In the genomic region with DNA sequence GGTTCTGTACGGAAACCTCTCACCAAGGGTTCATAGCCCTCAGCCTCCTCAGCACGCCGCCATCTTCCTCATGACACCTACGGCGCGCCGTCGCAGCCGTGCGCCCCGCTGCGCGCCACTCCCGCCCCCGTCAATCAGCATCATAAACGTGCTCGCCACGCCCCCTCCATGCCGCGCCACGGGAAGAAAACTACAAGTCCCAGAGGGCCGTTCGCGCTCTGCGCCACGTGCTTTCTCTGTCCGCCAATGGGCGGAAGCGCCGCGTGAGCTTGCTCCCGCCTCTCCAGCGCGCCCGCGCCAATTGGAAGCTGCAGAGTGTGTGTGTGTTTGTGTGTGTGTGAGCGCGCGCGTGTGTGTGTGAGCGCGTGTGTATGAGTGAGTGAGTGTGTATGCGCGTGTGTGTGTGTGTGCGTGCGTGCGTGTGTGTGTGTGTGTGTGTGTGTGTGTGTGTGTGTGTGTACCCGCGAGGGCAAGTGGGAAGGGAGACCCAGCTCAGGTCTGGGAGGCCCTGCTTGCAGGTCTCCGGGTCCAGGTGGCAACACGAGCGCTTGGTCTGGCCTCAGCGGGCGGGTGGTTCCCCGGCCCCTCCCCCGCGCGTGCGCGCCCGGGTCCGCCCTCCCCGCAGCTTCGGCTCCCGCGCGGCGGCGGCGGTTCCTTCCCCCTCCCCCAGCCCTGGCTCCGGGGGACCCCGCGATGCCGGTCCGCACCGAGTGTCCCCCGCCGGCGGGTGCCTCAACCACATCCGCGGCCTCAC, we compare ENCODE assay signal across 8 mouse cellular contexts. TPM values are rescaled to one million over a fixed set of nuclear protein-coding genes. Genes with fewer than 3 reads are reported as not detected.
A peak's percentile ranks its signal among the peaks of the same experiment; 100 is the strongest.
DNase-seq lines count a peak whose midpoint lies in the region; ATAC-seq lines count a peak whose summit lies in the region.

A gene (plus strand): TSS at position 183 of the 754 bp plus-strand sequence.

- peak; percentile 94 to 96 for ATAC-seq in hematopoietic stem cell, adult 5-6 weeks (replicated peaks in 1 of 2; ENCODE audit: insufficient read depth in 1 of 2, low FRiP score in 2 of 2, low TSS enrichment in 1 of 2, low read depth in 1 of 2, poor library complexity in 2 of 2, severe bottlenecking in 2 of 2)
- ATAC-seq in lung, embryonic 16.5 days (ENCODE audit: low read depth): peak; percentile 97

- peak within 1 kb of the TSS; percentile 82 for H3K4me2 ChIP-seq in lung, embryonic 16.5 days (ENCODE audit: low read depth, low read length)

- peak; percentile 97 for DNase-seq in MEL-GATA-1-ER (ENCODE audit: extremely low read depth, low read depth)
- DNase-seq in cerebellum, adult 8-10 months: peak; percentile 99
- DNase-seq in forelimb bud, embryonic 11.5 days (ENCODE audit: low read depth, low spot score): peak; percentile 100
- DNase-seq in layer of hippocampus, adult 9-10 months (ENCODE audit: low spot score): peak; percentile 97
- peak; percentile 92 for DNase-seq in ovary, postnatal 10 days (ENCODE audit: low spot score)
- peak; percentile 98 to 99 for DNase-seq in thymus, postnatal 10 days (ENCODE audit: low spot score in 2 of 2)

- H3K9ac ChIP-seq in lung, embryonic 16.5 days (ENCODE audit: low read length): peak within 1 kb of the TSS; percentile 98

- H3K4me3 ChIP-seq in lung, embryonic 16.5 days (ENCODE audit: low read length): peak within 1 kb of the TSS; percentile 64

- no peaks in the 10 kb centered on the region for H3K27me3 ChIP-seq in lung, embryonic 16.5 days (ENCODE audit: control insufficient read depth, insufficient read depth, low read depth, low read length)

- H3K4me1 ChIP-seq in lung, embryonic 16.5 days (replicated peaks; ENCODE audit: control insufficient read depth, insufficient read depth, low read length): peaks cover 18% of the 10 kb centered on the region

- peak within 1 kb of the TSS; percentile 82 for H3K27ac ChIP-seq in lung, embryonic 16.5 days (ENCODE audit: low read length)

- no peaks in the 10 kb centered on the region for H3K36me3 ChIP-seq in lung, embryonic 16.5 days (ENCODE audit: control insufficient read depth, insufficient read depth, low read length)

- H3K9me3 ChIP-seq in lung, embryonic 16.5 days (ENCODE audit: control insufficient read depth, low read length): no peaks in the 10 kb centered on the region

- WGBS in lung, embryonic 16.5 days: 0% methylated on average over 45 of the region's 81 CpGs

RNA-seq across cellular contexts. Expression of the gene that starts here (rescaled TPM):
- 35.3 and 35.6 TPM in 2 replicates for total RNA-seq in hematopoietic stem cell, adult 5-6 weeks (2017)
- polyA plus RNA-seq in lung, embryonic 16.5 days (2015; fragmentation: Nextera tagmentation; extraction: Ambion mirVana): 21.0 and 22.3 TPM in 2 replicates

Comparison
In these comparisons a context has a peak if more than half of its experiments do, and no peak if none do; other contexts are left out.
1. Peak in every context shown above with its lines: DNase-seq, ATAC-seq, H3K4me3 ChIP-seq and H3K27ac ChIP-seq.